17 mouse cellular contexts compared by ENCODE assay signal in the genomic region with DNA sequence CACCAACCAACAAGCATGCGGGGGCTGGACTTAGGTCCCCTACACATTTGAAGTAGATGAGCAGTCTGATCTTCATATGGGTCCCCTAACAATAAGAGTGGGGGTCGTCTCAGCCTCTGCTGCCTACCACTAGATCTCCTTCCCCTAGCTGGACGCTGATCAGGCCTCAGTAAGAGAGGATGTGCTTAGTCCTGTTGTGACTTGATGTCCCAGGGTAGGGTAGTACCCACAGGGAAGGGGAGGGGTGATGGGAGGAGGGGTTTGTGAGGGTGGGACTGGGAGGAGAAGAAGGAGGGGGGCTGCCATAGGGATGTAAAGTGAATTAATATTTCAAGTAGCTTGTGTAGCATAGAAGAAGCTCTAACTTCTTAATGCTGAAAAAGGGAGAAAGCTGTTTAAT. TPM values are rescaled to one million over a fixed set of nuclear protein-coding genes. Genes with fewer than 3 reads are reported as not detected.
"Had no signal": no experiment of that assay in that cellular context is flagged by ENCODE, and none has a peak within 500 bp of the region (broad histone marks: within the 10 kb centered on the region; RNA-seq: fewer than 3 reads in every experiment).

No protein-coding gene starts in this region.

- H3K36me3 ChIP-seq: limb, embryonic 12.5 days; limb, embryonic 15.5 days had no signal

- H3K9ac ChIP-seq: limb, embryonic 12.5 days; limb, embryonic 15.5 days had no signal

- H3K4me3 ChIP-seq: limb, embryonic 12.5 days; limb, embryonic 15.5 days had no signal

- H3K9me3 ChIP-seq: limb, embryonic 12.5 days; limb, embryonic 15.5 days had no signal

- H3K4me1 ChIP-seq: limb, embryonic 15.5 days had no signal

- H3K4me2 ChIP-seq: limb, embryonic 12.5 days; limb, embryonic 15.5 days; midbrain, embryonic 11.5 days had no signal

- H3K27ac ChIP-seq: limb, embryonic 12.5 days; limb, embryonic 15.5 days had no signal

- DNase-seq: kidney, adult 18-20 months; kidney, adult 9 months; kidney, postnatal 14 days; kidney, postnatal 4 days; left cerebral cortex, postnatal 4 days; lung, adult 2 months; lung, postnatal 14 days; lung, postnatal 4 days; midbrain, embryonic 14.5 days; thymus, adult 18-20 months; thymus, postnatal 14 days; thymus, postnatal 4 days had no signal

- H3K27me3 ChIP-seq: limb, embryonic 12.5 days; limb, embryonic 15.5 days had no signal

RNA-seq across cellular contexts. Expression of a gene that starts 33.1 kb away (rescaled TPM):
- total RNA-seq: megakaryocyte progenitor cell, adult 5-6 weeks; megakaryocyte-erythroid progenitor cell, adult 5-6 weeks had no signal
